Mouse (Mus musculus) liver, adult 2 months (tissue): ENCODE data around the gene Ptpn11. TPM values are rescaled to one million over a fixed set of nuclear protein-coding genes. Genes with fewer than 3 reads are reported as not detected.
A peak's percentile ranks its signal among the peaks of the same experiment; 100 is the strongest.
"Not testable (repeated sequence)": the region's sequence is repeated elsewhere in the genome, so short reads cannot be mapped to it uniquely, and the experiment has no call there.

Experiments
- DNase-seq: peaks from one replicate; pipeline ENCODE4 v3.0.0-alpha.2; 2011; ENCODE audit warnings: low read depth, low spot score; ENCODE audit errors: extremely low read depth
- H3K27ac ChIP-seq: fragments of 200-500 bp; replicated peaks from 2 replicates; pipeline ENCODE4 v1.5.1; 2012; ENCODE audit warnings: low read depth, mild to moderate bottlenecking, control low read depth, inconsistent platforms, low read length; ENCODE audit not compliant: insufficient read depth
- H3K27me3 ChIP-seq: fragments of 200-500 bp; 2 replicates; pipeline ENCODE4 v1.6.1; 2012; ENCODE audit warnings: mild to moderate bottlenecking, moderate library complexity, low read length, inconsistent platforms; ENCODE audit not compliant: control insufficient read depth, insufficient read depth
- H3K36me3 ChIP-seq: fragments of 200-500 bp; 2 replicates; pipeline ENCODE4 v1.6.1; 2012; ENCODE audit warnings: low read length, inconsistent platforms; ENCODE audit not compliant: control insufficient read depth, insufficient read depth
- H3K4me1 ChIP-seq: fragments of 200-500 bp; 2 replicates; pipeline ENCODE4 v1.6.1; 2011; ENCODE audit warnings: low read length; ENCODE audit not compliant: control insufficient read depth, insufficient read depth
- H3K4me3 ChIP-seq: fragments of 200-500 bp; 2 replicates; pipeline ENCODE4 v1.5.1; 2011; ENCODE audit warnings: low read depth, mild to moderate bottlenecking, control low read depth, low read length, moderate library complexity; ENCODE audit not compliant: insufficient read depth
- H3K79me2 ChIP-seq: fragments of 200-500 bp; 2 replicates; pipeline ENCODE4 v1.6.1; 2012; ENCODE audit warnings: inconsistent platforms, mild to moderate bottlenecking, low read length, moderate library complexity; ENCODE audit not compliant: control insufficient read depth, insufficient read depth
- H3K9ac ChIP-seq: fragments of 200-500 bp; 2 replicates; pipeline ENCODE4 v1.6.1; 2012; ENCODE audit warnings: low read depth, mild to moderate bottlenecking, control low read depth, inconsistent platforms, low read length
- CTCF ChIP-seq: fragments of 200-500 bp; IDR thresholded peaks from 2 replicates; pipeline ENCODE4 v1.5.1; 2011; ENCODE audit warnings: low read depth, low read length, control low read depth
- POLR2A ChIP-seq: fragments of 200-500 bp; IDR thresholded peaks from 2 replicates; pipeline ENCODE4 v1.6.1; 2011; ENCODE audit warnings: low read length, control low read depth; ENCODE audit not compliant: insufficient read depth; ENCODE audit errors: extremely low read depth
- WGBS: fragments of 180-500 bp; shearing (Covaris S2); methylation state at CpG from one replicate; pipeline ENCODE4 v1.1.7; 2018; 5-methylcytosine and 5-hydroxymethylcytosine counted together
- polyA plus RNA-seq: library from polyadenylated mRNA; depleted of rRNA; stranded (reverse); fragments of >200 nt; gene quantifications from 2 replicates; pipeline ENCODE4 v1.2.3, GENCODE M21; 2012
- total RNA-seq: library from RNA; depleted of rRNA; stranded (reverse); fragments of >200 nt; gene quantifications from 2 replicates; pipeline ENCODE4 v1.2.3, GENCODE M21; 2014

The Ptpn11 gene
- total and polyA plus RNA-seq, 2 experiments, result 15.6 to 23.1 TPM

GRCm38 (mm10) chr5:121212108-121212507 is 20.9 kb upstream of the Ptpn11 start:
- H3K27me3 ChIP-seq, result no peaks in the 10 kb centered on the region
- no peaks in the 10 kb centered on the region for H3K79me2 ChIP-seq
- no peak overlapping the region for H3K9ac ChIP-seq
- WGBS, result 97% methylated on average over 6 of the region's 6 CpGs
- DNase-seq, result no peak
- no peaks in the 10 kb centered on the region for H3K4me1 ChIP-seq
- TF ChIP-seq POLR2A (no peak), CTCF (no peak)
- no peak overlapping the region for H3K27ac ChIP-seq
- H3K36me3 ChIP-seq, result peaks cover 35% of the 10 kb centered on the region
- H3K4me3 ChIP-seq, result no peak overlapping the region

GRCm38 (mm10) chr5:121210601-121210924 is 19.4 kb upstream of the Ptpn11 start:
- no peaks in the 10 kb centered on the region for H3K79me2 ChIP-seq
- no peak overlapping the region for H3K9ac ChIP-seq
- H3K27me3 ChIP-seq, result no peaks in the 10 kb centered on the region
- no peak overlapping the region for H3K27ac ChIP-seq
- DNase-seq, result no peak
- 76% methylated on average over 1 of the region's 1 CpGs for WGBS
- peaks cover 6% of the 10 kb centered on the region for H3K4me1 ChIP-seq
- TF ChIP-seq CTCF (no peak), POLR2A (no peak)
- H3K4me3 ChIP-seq, result no peak overlapping the region
- H3K36me3 ChIP-seq, result peaks cover 48% of the 10 kb centered on the region

GRCm38 (mm10) chr5:121209755-121210600 is 18.8 kb upstream of the Ptpn11 start:
- H3K9ac ChIP-seq, result no peak overlapping the region
- no peaks in the 10 kb centered on the region for H3K27me3 ChIP-seq
- no peak for DNase-seq
- H3K4me3 ChIP-seq, result no peak overlapping the region
- TF ChIP-seq CTCF (no peak), POLR2A (no peak)
- no peak overlapping the region for H3K27ac ChIP-seq
- no peaks in the 10 kb centered on the region for H3K79me2 ChIP-seq
- WGBS, result 90% methylated on average over 9 of the region's 9 CpGs
- H3K36me3 ChIP-seq, result peaks cover 48% of the 10 kb centered on the region
- peaks cover 7% of the 10 kb centered on the region for H3K4me1 ChIP-seq

- Histone ChIP-seq H3K79me2 (peaks cover 3% of the 10 kb centered on the region; the same call in 1 of the 2 replicates), H3K4me3 (no peak overlapping the region), H3K27ac (no peak overlapping the region), H3K4me1 (peaks cover 9% of the 10 kb centered on the region), H3K9ac (no peak overlapping the region), H3K27me3 (no peaks in the 10 kb centered on the region), H3K36me3 (peaks cover 45% of the 10 kb centered on the region)
- TF ChIP-seq CTCF, result no peak
- TF ChIP-seq POLR2A, result no peak
- 78% methylated on average over 3 of the region's 3 CpGs for WGBS
- no peak for DNase-seq
Measured at GRCm38 (mm10) chr5:121206984-121207383, 15.8 kb upstream of the Ptpn11 start.

GRCm38 (mm10) chr5:121206540-121206939 is 15.3 kb upstream of the Ptpn11 start:
- H3K9ac ChIP-seq, result no peak overlapping the region
- no peak for DNase-seq
- no peaks in the 10 kb centered on the region for H3K27me3 ChIP-seq
- 78% methylated on average over 9 of the region's 9 CpGs for WGBS
- H3K36me3 ChIP-seq, result peaks cover 41% of the 10 kb centered on the region
- peaks cover 9% of the 10 kb centered on the region for H3K4me1 ChIP-seq
- H3K27ac ChIP-seq, result no peak overlapping the region
- H3K79me2 ChIP-seq, result peaks cover 3% of the 10 kb centered on the region; the same call in 1 of the 2 replicates
- no peak overlapping the region for H3K4me3 ChIP-seq
- TF ChIP-seq CTCF (no peak), POLR2A (no peak)

GRCm38 (mm10) chr5:121205537-121206130 is 14.4 kb upstream of the Ptpn11 start:
- not testable (repeated sequence) for H3K27ac ChIP-seq, H3K79me2 ChIP-seq, H3K27me3 ChIP-seq, DNase-seq, H3K4me1 ChIP-seq, H3K4me3 ChIP-seq
- H3K36me3 ChIP-seq, result peaks cover 38% of the 10 kb centered on the region
- WGBS, result 59% methylated on average over 8 of the region's 10 CpGs
- H3K9ac ChIP-seq, result peak overlapping the region; percentile 28; the same call in 1 of the 2 replicates
